Mouse (Mus musculus) ES-Bruce4 (cell line): ENCODE results near the gene Creb1. TPM values are rescaled to one million over a fixed set of nuclear protein-coding genes. Genes with fewer than 3 reads are reported as not detected.
"Not testable (repeated sequence)": the region's sequence is repeated elsewhere in the genome, so short reads cannot be mapped to it uniquely, and the experiment has no call there.

ENCODE experiments used
- H3K27ac ChIP-seq: 2 replicates; pipeline ENCODE4 v1.5.1; 2012; ENCODE audit warnings: low read length, inconsistent platforms; ENCODE audit not compliant: insufficient read depth
- H3K27me3 ChIP-seq: 2 replicates; pipeline ENCODE4 v1.6.1; 2012; ENCODE audit warnings: mild to moderate bottlenecking, low read length, inconsistent platforms; ENCODE audit not compliant: control insufficient read depth, poor library complexity, insufficient read depth, severe bottlenecking
- H3K36me3 ChIP-seq: 2 replicates; pipeline ENCODE4 v1.6.1; 2012; ENCODE audit warnings: inconsistent platforms, mild to moderate bottlenecking, low read length, moderate library complexity; ENCODE audit not compliant: control insufficient read depth, poor library complexity, insufficient read depth, severe bottlenecking
- H3K4me1 ChIP-seq: one replicate; pipeline ENCODE4 v1.8.1; 2011; ENCODE audit warnings: low read length; ENCODE audit not compliant: control insufficient read depth, insufficient read depth
- H3K4me3 ChIP-seq: 2 replicates; pipeline ENCODE4 v1.5.1; 2011; ENCODE audit warnings: low read depth, mild to moderate bottlenecking, low read length
- H3K9ac ChIP-seq: 2 replicates; pipeline ENCODE4 v1.6.1; 2012; ENCODE audit warnings: low read depth, mild to moderate bottlenecking, inconsistent platforms; ENCODE audit not compliant: poor library complexity, severe bottlenecking
- H3K9me3 ChIP-seq: replicated peaks from 2 replicates; pipeline ENCODE4 v1.6.1; 2012; ENCODE audit warnings: mild to moderate bottlenecking, low read length, inconsistent platforms; ENCODE audit not compliant: control insufficient read depth, poor library complexity, insufficient read depth, severe bottlenecking
- CTCF ChIP-seq: IDR thresholded peaks from one replicate; pipeline ENCODE4 v1.8.1; 2011; ENCODE audit warnings: low read depth, low read length
- EP300 ChIP-seq: IDR thresholded peaks from 2 replicates; pipeline ENCODE4 v1.6.1; 2011; ENCODE audit warnings: low read depth, low read length; ENCODE audit not compliant: insufficient read depth
- POLR2A ChIP-seq: IDR thresholded peaks from one replicate; pipeline ENCODE4 v1.8.1; 2011; ENCODE audit warnings: low read length; ENCODE audit not compliant: insufficient read depth
- polyA plus RNA-seq: library from polyadenylated mRNA; stranded (reverse); fragments of >200 nt; gene quantifications from 2 replicates; pipeline ENCODE4 v1.2.4, GENCODE M21; 2011; ENCODE audit warnings: low read depth; ENCODE audit not compliant: missing spikeins, insufficient read depth, insufficient read length

The Creb1 gene
- polyA plus RNA-seq, 1 experiment = 62.5 TPM

DNA sequence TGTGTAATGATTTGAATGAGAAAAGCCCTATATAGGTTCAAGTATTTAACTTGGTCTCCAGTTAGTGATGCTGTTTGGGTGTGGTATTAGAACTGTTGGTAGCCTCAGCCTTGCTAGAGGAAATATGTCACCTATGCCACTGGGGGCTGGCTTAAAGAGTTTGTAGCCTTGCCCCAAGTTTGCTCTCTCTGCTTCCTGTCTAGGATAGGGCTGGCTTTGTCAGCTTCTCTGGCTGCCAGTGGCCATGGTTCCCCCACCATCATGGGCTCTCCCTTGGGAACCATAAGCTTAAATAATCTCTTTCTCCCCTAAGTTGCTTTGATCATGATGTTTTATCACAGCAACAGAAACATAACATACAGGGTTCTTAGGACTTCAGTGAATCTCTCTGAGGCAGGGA is 92.8 kb downstream of the Creb1 start:
- Histone ChIP-seq H3K36me3 (no peaks in the 10 kb centered on the region), H3K9ac (no peak overlapping the region), H3K27me3 (no peaks in the 10 kb centered on the region), H3K4me1 (peaks cover 2% of the 10 kb centered on the region), H3K4me3 (no peak overlapping the region), H3K27ac (no peak overlapping the region), H3K9me3 (no peaks in the 10 kb centered on the region)
- TF ChIP-seq CTCF (no peak), POLR2A (no peak), EP300 (no peak)

DNA sequence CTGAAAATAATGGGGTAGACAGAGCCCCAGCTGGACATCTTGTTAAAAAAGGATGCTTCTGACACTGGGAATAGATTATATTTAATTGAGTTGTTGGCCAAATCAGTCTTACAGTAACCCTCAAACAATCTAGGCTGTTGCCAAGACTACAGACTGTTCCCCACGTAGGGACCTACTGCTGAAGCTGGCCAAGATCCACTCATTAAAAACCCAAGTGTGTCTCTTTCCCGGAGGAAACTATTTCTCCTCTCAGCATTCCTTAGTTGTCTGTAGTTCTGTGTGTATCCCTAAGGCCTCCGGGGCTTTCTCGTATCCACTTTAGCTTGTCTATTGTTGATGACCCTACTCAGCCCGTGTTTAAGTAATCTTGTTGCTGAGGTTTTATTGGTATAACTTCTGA is 99.1 kb downstream of the Creb1 start:
- TF ChIP-seq CTCF (no peak), POLR2A (no peak), EP300 (no peak)
- Histone ChIP-seq H3K9me3 (no peaks in the 10 kb centered on the region), H3K9ac (no peak overlapping the region), H3K36me3 (no peaks in the 10 kb centered on the region), H3K4me1 (no peaks in the 10 kb centered on the region), H3K27me3 (no peaks in the 10 kb centered on the region), H3K27ac (no peak overlapping the region), H3K4me3 (no peak overlapping the region)

GRCm38 (mm10) chr1:64633237-64633636 is 100.8 kb downstream of the Creb1 start:
- H3K36me3 ChIP-seq = no peaks in the 10 kb centered on the region
- TF ChIP-seq CTCF (no peak), EP300 (no peak), POLR2A (no peak)
- no peak overlapping the region for H3K4me3 ChIP-seq
- H3K9me3 ChIP-seq = no peaks in the 10 kb centered on the region
- no peaks in the 10 kb centered on the region for H3K4me1 ChIP-seq
- H3K27ac ChIP-seq = no peak overlapping the region
- no peak overlapping the region for H3K9ac ChIP-seq
- H3K27me3 ChIP-seq = no peaks in the 10 kb centered on the region

- Histone ChIP-seq H3K4me1 (no peaks in the 10 kb centered on the region), H3K36me3 (no peaks in the 10 kb centered on the region), H3K9me3 (no peaks in the 10 kb centered on the region), H3K27ac (no peak overlapping the region), H3K9ac (no peak overlapping the region), H3K27me3 (no peaks in the 10 kb centered on the region), H3K4me3 (no peak overlapping the region)
- TF ChIP-seq EP300 (no peak), POLR2A (no peak), CTCF (no peak)
Measured at GRCm38 (mm10) chr1:64635624-64636023, 103.2 kb downstream of the Creb1 start.

GRCm38 (mm10) chr1:64639279-64639678 is 106.8 kb downstream of the Creb1 start:
- TF ChIP-seq POLR2A = no peak
- no peak for TF ChIP-seq CTCF
- no peak for TF ChIP-seq EP300
- Histone ChIP-seq H3K36me3 (no peaks in the 10 kb centered on the region), H3K9me3 (no peaks in the 10 kb centered on the region), H3K27ac (no peak overlapping the region), H3K4me3 (no peak overlapping the region), H3K9ac (no peak overlapping the region), H3K27me3 (no peaks in the 10 kb centered on the region), H3K4me1 (no peaks in the 10 kb centered on the region)

GRCm38 (mm10) chr1:64641069-64641468 is 108.6 kb downstream of the Creb1 start:
- H3K36me3 ChIP-seq = no peaks in the 10 kb centered on the region
- H3K9me3 ChIP-seq = no peaks in the 10 kb centered on the region
- no peak for TF ChIP-seq EP300
- no peak for TF ChIP-seq POLR2A
- TF ChIP-seq CTCF = no peak
- no peak overlapping the region for H3K27ac ChIP-seq
- H3K4me1 ChIP-seq = no peaks in the 10 kb centered on the region
- no peaks in the 10 kb centered on the region for H3K27me3 ChIP-seq
- no peak overlapping the region for H3K9ac ChIP-seq
- H3K4me3 ChIP-seq = no peak overlapping the region

- H3K4me1 ChIP-seq, H3K27ac ChIP-seq, H3K9ac ChIP-seq, H3K4me3 ChIP-seq, H3K9me3 ChIP-seq, H3K36me3 ChIP-seq, H3K27me3 ChIP-seq: not testable (repeated sequence)
Measured at GRCm38 (mm10) chr1:64642541-64642940, 110.1 kb downstream of the Creb1 start.
